Mouse (Mus musculus) spleen, postnatal 36 days (tissue): ENCODE results near the gene Ube2v1.
"Not testable (repeated sequence)": the region's sequence is repeated elsewhere in the genome, so short reads cannot be mapped to it uniquely, and the experiment has no call there.

Experiments
- DNase-seq, 2 experiments: peaks; one replicate each; pipeline ENCODE4 v3.0.0; 2022; ENCODE audit warnings: low spot score in 2 of 2, mixed read lengths in 1 of 2

The Ube2v1 gene

DNA sequence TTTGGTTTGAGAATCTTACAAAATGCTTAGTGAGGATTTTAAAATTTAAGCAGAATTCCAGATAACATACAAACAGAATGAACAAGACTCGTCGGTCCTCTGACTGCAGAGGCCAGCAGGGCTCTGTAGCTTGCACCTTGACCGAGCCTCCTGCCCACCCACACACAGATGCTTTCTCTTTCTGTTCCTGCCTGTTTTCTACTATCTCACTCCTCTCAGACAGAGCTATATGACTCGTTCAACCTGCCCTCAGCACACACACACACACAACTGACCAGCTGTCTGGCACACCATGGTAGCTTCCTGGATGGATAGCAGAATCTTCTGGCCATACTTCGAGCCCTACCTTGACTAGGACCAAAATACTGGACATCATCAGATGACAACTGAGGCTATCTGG, 8.9 kb downstream of the Ube2v1 start:
- no peak for DNase-seq

DNA sequence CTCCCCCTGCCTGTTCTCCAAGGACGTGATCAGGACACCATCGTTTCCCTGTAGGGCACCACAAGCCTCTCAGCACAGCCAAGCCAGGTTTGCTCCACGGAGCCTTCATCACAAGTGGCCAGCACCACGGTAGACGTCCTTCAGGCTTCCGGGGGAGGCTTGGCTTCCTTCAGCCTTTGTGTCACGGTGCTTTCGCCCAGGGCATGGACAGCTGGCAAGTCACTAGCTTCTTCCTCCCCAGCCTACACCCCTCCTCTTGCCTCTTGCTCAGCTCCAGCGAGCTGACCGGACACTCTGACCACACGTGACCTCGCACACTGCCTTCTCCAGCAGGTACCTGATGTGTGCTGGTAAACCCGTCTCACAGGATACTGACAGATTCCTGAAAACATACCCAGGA, 9.5 kb downstream of the Ube2v1 start:
- DNase-seq: no peak

DNA sequence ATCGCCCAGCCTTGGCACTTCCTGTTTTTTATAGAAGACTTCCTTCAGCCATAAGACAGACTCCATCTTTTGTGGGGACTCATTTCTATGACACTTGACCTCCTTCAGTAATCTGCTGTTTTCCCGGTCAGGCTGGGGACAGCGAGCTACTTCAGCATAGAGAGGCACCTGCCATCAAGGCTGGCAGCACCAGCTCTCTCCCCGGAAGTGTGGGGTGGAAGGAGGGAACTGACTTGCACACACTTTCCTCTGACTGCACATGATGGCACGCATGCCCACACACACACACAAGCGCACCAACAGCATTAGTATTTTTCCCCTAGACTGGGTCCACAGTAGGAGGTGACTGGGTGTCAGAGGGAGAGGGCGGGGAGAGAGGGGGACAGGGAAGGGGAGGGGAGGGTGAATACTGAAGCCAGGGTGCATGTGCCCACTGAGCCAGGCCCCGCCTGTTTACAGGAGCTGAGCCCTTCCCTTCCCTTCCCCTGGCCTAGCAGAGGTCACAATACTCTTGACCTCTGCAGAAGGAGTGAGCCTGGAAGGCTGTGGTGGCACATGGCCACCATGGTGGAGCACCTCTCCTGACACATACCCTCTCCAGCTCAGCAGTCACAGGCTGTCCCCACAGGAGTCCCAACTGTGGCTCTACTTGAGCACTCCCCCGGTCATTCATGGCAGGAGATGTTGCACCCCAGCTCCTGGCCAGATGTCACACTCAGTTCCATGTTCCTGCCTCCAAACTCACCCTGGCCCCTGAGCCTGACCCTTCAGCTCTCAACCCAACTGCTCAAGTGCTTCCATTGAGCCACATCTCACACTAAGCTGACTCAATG, 10.4 kb downstream of the Ube2v1 start:
- peak in 1 of 2 experiments; percentile 29 for DNase-seq

DNA sequence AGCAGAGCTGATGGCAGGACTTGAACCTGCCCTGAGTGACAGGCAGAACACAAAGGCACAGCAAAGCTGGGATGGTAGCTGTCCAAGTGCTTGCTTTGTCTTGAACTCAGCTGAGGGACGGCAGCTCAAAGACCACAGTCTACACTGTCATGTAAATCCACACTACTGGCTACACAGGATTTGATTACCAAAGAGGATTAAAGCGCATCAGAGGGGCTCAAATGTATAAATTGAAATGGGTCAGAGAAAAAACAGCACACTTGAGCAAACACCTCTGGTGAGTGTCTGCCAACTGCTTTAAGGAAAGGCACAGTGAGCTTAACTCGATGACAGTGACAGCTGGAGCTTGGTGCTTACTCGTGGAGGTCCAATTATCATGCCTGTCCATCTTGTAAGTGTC, 14.4 kb downstream of the Ube2v1 start:
- no peak for DNase-seq

DNA sequence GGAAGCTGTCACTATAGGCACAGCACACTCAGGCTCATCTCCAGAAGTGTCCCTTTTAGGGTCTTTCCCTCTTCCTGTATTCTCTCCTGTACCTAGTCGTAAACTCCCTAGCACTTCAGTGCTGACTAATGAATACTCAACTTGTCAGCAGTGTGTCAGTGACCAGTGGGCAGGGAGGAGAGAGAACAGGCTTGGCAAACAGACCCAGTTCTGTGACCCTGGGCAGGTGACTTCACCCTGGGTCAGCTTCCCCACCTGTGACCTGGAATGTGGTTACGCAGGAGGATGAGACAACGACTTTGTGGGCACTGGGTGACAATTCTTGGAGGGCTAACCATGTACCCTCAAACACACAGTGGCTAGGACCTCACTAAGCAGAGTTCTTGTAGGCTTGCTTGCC, 14.9 kb downstream of the Ube2v1 start:
- DNase-seq: no peak

DNA sequence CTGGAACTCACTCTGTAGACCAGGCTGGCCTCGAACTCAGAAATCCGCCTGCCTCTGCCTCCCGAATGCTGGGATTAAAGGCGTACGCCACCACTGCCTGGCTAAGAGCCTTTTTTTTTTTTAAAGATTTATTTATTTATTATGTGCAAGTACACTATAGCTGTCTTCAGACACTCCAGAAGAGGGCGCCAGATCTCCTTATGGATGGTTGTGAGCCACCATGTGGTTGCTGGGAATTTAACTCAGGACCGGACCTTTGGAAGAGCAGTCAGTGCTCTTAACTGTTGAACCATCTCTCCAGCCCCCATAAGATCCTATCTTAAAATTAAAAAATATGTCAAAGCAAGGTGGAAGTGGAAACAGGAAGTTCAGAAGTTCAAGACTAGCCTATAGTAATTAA, 18.6 kb downstream of the Ube2v1 start:
- not testable (repeated sequence) for DNase-seq

DNA sequence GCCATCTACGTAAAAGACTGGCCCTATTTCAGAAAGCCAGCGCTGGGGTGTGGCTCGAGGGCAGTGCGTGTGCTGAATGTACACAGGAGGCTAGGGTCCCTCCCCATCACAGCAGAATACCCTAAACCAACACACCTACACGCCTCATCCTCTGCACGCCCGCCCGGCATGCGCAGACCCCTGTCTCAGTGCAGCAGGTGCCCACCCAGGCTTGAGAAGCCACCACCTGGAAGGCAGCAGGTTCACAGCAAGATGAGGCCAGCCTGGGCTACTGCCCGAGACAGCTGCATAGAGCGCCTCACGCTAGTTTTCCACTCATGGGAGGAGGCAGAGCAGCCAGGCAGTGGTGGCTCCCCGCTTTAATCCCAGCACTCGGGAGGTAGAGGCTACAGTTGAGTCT, 19.8 kb downstream of the Ube2v1 start:
- no peak for DNase-seq

DNA sequence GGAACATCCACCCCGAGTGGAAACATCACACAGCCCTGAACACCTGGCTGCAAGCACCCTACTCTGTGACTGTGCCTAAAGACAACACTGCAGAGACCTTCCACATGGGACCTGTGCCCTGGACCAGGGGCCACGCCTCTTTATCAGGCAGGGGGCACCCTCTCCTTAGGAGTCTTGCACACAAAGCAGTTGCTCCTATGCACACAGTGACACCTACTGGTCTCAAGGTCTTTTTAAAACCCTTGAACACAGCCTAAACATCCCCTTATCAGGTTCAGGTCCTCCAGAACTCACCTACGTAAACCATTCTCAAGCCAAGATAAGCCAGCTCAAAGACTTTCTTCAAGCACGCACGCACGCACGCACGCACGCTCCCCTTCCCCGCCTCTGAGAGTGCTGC, 20.6 kb downstream of the Ube2v1 start:
- no peak for DNase-seq

DNA sequence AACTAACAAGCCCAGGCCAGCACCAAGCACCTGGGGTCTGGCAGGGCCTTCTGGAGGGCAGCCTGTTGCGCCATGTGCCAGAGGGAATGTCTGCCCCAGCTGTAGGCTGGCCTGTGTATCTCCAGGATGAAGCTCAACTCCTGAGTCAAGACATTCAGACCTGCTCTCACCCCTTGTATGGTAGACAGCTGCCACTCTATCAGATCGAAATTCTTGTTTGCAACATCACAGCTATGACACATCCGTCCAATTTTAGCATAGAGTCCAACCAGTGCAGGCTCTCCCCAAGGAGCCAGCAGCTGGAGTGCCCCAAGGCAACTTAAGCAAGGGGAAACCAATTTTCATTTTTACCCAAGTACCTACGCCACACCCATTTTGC, 25.2 kb downstream of the Ube2v1 start:
- no peak for DNase-seq

DNA sequence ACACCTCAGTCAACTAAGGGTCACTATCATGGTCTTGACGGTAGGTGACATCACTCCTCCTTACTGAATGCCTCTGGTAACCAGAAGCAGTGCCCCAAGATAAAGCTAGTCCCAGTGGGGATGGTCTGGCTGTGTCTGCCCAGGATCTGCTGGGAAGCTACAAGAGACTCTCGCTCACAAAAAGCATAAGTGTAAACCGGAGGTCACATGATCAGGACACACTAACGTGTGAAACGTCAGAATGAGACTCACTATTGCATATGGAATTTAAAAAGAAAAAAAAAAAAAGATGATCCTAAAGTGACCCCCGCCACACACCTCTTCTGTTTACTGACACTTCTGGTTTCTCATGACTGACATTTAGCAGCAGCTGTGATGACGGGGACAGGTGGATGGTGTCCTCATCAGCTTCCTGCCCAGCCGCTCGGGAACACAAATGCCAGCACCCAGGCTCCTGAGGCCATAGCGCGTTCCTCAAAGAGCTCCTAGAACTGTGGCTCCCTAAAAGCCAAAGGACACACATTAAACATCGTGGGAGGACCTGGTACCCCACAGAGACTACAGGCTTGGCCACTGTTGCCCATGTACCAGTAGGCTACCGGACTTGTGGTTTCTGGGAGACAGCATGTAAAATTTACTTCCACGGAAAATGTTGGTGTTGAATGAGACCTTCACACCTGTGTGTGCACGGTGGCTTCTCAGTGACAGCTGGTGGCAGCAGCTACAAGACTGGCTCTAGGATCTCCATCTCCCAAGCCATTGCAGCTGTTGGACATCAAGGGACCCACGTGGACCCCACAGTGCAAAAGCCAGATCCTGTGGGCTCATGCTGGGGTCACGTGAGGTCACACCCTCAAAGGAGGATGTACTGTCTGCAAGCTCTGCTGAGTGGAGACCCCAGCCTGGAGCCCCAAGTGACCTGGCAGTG, 25.8 kb downstream of the Ube2v1 start:
- no peak for DNase-seq

DNA sequence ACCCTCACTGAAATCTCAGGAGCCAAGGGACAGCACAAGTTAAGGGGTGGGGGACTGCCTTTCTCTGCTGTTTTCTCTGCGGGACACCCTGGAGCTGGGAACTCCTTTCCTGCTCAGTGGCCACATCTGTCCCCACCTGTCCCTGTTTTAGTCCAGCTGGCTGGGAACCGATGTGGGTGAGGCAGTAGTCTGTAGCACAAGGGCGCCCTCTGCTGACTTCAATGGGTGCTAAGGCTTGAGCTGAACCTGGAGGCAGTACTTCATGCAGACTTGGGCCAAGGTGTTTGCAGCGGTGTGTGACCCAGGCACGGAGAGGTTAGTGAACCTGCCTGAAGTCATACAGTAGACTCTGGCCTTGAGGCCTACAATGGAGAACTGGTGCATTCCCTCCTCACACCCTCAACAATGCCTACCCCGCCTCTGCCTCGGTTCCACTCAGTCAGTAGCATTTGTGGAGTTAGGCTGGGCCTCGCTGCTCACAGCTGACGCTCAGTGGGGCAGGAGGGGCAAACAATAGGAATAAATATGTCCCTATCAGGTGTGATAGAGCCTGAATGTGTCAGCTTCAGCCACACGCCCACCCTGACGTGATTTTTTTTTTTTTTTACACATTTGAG, 26.6 kb downstream of the Ube2v1 start:
- DNase-seq: peak; percentile 78 to 82

DNA sequence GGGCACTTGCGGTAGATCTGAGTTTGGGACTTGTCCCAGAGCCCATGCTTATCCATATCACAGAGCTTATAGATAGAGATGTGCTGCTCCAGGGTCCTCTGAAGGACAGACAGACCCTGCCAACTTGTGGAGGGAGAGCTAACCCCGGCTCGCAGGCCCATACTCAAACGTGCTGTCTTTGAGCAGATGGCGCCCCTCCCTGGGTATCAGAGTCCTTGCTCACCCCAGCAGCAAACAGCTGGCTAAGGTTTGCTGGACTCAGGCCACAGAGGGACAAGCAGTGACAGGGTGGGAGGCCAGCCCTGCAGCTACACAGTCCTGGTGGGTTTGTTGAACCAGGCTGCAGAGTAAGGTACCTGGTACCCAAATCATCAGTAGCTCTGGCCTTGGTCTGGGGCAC, 28.9 kb downstream of the Ube2v1 start:
- DNase-seq: no peak

DNA sequence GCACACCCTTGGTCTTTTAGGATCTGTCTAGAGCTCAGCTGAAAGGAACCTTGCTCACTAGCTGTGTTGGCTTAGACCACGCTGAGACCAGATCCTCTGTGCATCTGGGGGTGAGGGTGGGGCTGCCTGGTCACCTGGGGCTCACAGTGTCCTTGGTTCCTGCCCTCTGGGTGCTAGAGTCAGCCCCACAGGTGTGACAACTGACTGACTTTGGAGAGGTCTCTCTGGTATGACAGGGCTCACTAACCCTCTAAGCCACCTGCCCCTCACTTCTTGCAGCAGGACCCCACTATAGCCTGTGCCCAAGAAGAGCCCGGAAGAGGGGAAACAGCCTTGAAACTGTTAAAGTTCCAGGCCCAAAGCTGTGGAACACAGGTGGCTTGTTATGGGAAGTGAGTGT, 29.5 kb downstream of the Ube2v1 start:
- DNase-seq: no peak

DNA sequence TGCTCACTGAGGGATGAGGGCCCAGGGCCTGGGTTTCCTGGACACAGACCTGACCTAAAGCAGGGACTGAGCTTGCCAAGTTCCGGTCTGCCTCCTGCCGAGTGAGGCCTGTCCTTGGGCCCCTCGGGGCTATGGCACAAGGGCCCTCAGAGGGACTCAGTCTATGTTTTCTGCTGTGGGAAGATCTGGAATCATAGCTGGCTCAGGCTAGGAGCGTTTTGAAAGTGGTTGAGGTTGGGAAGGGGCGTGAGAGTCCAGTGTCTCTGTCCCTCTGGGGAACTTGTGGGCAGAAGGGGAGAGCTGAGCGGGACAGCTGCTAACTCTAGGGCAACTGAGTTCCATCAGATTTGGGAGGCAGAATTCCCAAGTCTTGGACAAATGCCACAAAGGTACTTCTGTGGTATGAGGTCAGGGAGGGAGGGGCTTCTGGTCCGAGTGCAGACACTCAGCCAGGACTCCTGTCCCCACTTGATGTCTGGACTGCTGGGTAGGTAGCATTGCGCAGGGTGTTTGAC, 31.4 kb downstream of the Ube2v1 start:
- DNase-seq: no peak

DNA sequence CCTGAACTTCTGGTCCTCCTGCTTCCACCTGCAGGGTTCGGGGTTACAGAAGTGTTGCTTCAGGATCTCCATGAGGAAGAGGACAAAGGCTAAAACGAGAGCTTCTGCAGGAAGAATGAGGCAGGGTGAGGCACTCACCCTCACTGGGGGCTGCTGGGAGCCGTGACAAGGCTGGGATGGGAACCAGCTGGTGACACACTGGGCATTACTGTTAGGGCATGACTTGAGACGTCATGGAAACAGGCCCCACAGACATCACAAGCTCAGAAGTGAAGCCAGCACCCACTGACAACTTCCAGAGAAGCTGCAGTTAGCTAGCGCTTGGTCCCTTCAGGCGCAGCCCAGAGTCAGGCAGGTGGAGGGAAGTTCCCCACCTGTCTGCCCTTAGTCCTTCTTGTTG, 32.0 kb downstream of the Ube2v1 start:
- DNase-seq: no peak

DNA sequence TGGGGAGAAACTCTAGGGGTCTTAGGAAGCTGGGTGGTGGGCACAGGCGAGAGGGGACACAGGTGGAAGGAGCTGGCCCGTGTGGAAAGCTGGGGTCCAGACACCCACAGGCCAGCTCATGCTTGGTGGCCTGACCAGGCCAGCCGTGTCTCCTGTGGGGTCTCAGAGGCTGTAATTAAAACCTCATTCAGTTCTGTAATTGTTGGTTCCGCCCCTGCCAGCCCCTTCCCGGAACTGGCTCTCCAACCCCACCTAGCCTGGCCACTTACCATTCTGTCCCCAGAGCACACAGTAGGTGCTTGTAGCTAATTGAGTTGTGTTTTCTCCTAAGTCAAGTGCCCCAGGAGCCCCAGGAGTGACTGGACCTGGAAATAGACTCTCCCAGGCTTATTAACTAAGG, 32.7 kb downstream of the Ube2v1 start:
- no peak for DNase-seq

DNA sequence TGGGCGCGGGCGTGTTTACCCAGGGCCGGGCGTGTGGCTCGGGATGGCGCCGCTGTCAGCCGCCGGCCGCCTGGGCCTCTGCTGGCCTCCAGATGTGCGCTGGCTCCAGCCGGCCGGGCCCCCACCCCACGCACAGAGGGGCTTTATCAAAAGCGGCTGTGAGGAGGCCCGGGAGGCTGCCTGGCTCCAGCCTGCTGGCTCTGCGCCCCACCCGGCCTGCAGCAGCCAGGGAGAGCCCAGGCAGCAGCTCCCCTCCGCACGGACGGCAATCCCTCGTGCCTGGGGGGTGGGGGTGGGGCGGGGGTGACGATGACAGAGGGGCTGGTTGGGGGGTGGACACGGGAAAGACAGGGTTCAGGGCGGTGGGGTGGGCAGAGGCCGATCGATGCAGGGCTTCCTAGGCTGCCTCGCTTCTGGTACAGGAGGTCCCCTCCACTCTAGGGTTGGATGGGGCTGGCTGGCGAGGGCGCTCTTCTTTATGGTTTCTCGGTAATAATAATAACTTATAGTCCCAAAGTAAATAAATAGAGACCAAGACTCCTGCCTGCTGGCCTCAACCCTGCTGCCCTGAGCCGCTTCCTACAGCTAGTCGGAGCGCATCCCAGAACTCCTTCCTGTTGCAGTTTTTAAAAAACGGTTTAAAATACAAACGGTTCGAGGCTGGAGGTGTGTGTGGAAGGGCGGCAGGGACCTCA, 34.3 kb downstream of the Ube2v1 start:
- no peak for DNase-seq

DNA sequence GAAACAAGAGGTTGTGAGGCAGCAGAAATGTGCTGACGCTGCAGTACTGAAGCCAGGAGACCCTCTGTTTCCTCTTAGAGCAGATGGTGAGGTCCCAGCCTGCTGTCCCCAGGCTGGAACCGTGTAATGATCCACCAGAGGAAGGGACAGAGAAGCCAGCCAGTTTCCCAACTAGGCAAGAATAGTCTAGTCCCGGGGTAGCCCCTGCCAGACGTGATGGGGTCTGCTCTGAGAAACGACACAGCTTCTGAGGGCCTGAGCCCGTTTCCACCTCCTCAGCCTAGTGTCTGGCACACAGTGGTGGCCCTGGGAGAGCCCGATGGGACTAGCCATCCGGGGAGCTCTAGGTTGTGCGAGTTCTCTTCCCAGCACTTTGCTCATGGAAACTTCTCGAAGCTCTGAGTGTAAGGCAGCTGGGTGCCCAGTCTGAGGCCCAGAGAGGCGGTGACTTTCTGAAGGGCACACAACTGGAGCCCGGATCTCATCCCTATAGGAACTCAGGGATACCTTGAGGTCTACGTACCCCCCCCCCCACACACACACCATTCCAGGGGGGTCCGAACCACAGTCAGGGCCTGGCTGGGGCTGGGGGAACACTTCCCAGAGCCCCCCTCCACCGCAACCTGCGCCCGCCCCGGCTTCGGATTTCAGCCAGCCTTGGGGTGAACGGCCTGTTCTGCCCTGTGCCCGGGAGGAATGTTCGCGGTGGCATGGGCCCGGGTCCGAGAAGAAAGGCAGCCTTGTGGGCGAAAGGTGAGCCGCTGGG, 35.0 kb downstream of the Ube2v1 start:
- no peak for DNase-seq

DNA sequence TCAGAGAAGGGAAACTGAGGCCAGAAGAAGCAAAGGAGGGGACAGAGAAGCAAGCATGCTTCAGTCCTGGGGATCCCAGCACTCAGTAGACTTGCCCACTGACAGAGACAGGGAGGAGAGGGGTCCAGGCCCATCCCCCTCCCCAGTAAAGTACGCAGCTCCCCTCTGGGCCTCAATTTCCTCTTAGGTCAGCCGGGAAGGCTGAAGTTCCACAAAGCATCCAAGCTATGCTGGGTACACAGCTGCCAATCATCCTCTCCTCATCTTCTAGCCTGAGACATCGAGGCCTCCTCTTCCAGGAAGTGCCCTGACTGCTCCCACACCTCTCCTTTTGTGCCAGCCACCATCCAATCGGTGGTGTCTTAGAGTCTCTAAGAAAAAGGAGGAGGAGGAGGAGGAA, 35.6 kb downstream of the Ube2v1 start:
- no peak for DNase-seq

DNA sequence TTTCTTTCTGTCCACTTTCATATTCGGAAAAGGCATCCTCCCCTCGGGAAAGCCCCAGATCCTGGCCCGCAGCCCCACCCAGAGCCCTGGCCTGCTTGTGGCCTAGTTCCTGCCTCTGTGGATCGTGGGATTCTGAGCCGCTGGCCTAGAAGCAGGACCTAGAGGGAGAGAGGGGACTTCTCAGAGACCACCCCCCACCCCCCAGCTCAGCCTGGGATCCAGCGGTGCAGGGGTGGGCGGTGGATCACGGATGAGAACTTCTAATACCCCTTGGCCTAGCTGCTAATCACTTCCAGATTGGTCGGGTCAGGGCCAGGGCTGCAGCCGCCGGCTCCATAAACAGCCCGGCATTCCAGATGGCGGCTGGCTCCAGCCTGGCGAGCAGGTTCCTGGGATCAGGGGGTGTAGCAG, 36.1 kb downstream of the Ube2v1 start:
- DNase-seq: no peak

DNA sequence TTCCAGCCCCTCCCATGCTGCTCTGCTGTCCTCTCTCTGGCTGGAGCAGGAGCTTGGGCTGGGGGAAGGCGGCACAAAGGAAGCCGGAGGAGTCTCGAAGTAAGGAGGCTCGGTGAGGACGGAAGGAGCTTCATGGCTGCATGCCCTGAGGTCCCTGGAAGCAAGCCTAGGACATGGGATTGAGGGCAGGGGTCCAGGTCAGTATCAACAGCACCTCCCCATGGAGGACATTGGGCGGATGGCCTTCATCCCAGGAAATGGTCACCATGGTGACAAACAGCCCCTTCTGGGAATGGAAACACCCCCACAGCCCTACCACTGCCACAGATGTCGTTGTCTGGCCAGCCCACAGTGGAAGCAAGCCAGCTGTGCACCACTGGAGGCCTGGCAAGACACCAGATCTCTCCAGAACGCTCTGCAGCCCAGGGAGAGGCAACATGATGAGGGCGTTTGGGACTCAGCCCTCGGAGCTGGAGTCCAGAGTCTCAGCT, 37.4 kb downstream of the Ube2v1 start:
- peak; percentile 40 to 52 for DNase-seq
